Mouse (Mus musculus) cerebellum, postnatal 25 days (tissue): ENCODE measurements around the gene Zer1.

Experiments
- DNase-seq, 2 experiments: peaks; one replicate each; pipeline ENCODE4 v3.0.0; 2021; ENCODE audit warnings: mixed read lengths in 2 of 2

Gene Zer1

GRCm38 (mm10) chr2:30123729-30124471, 485 bp downstream of the Zer1 start:
- peak in 1 of 2 experiments; percentile 52 for DNase-seq

- no peak for DNase-seq
Measured at GRCm38 (mm10) chr2:30122766-30123165, 1.6 kb downstream of the Zer1 start.

GRCm38 (mm10) chr2:30120269-30120668, 4.1 kb downstream of the Zer1 start:
- DNase-seq: no peak

DNA sequence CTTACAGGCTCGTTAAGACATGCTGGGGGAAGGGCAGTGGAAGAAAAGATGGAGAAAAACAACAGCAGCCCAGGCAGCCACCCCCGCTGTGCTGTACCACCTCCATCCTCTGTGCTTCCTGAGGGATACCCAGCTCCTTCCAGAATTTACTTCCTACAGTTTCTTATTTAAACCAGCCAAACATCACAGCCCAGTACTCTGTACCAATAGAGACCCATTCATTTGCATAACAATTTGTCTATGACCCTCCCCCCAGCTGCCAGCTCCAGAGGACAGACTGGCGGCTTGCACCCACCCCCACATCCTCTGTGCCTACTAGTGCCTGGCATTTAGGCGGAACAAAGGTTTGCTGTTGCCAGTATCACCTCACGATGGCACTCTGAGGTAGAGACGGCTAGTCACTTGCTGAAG, 4.7 kb downstream of the Zer1 start:
- peak in 1 of 2 experiments; percentile 47 for DNase-seq

DNA sequence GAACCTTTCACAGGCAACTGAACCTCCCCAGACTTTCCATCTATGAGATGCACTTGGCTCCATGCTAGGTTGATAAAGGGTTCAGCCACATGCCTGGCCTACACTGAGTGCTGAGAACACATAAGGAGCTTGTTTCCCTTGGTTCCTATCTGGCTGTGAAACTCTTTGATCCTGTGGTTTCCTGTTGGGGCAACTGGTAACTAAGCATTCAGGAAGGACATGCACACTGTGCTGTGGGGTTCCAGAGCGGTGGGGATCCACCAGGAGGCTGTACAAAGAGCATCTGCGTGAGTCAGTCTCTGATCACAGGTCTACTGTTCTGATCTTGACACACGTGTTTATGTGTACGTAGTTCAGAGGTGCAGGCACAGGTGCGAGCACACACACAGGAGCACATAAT, 11.8 kb downstream of the Zer1 start:
- no peak for DNase-seq

DNA sequence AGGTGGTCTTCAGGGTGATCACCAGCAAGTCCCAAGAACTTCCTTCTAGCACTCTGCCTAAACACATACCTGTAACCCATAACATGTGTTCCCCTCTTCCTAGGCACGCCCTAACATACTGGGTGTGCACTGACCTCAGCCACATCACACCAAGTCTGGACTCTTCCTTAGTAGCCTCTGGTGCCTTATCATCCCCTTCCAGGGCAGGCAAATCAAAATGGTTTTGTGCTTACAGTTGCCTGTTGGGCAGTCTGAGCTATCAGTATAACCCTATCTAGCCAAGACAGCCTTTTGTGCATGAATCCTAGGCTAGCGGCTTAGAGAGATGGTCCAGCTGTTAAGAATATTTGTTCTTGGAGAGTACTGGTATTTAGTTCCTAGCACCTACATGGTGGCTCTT, 12.9 kb downstream of the Zer1 start:
- DNase-seq: no peak

DNA sequence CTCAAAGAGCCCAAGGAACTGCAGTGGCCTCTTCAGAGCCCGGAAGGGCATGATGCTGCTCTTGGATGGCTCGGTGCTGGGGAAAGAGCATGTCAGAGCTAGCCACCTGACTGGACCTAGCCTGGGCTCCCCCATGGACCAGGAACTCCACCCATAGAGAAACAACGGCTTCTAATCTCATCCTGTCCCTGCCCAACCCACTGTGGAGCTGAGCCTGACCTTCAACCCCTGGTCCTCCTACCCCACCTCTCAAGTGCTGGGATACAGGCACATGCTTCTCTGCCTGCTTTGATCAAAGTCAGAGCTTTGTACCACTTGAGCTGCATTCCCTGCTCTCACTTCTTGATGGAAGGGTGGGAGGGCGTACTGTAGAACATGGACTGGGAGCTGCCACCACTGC, 16.1 kb downstream of the Zer1 start:
- DNase-seq: no peak

- no peak for DNase-seq
Measured at GRCm38 (mm10) chr2:30107646-30108045, 16.7 kb downstream of the Zer1 start.

DNA sequence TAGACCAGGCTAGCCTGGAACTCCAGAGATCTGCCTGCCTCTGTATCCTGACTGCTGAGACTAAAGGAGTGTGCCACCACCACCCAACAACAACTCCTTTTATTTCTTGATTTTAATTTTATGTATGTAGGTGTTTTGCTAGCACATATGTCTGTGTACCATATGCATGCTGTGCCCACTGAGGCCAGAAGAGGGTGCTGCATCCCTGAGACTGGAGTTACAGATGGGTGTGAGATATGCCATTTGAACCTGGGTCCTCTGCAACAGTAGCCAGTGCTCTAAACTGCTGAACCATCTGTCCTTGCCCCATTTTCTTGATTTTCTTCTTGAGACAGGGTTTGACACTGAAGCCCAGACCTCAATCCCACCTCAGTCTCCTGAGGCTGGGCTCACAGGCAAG, 18.0 kb downstream of the Zer1 start:
- peak; percentile 71 to 77 for DNase-seq

DNA sequence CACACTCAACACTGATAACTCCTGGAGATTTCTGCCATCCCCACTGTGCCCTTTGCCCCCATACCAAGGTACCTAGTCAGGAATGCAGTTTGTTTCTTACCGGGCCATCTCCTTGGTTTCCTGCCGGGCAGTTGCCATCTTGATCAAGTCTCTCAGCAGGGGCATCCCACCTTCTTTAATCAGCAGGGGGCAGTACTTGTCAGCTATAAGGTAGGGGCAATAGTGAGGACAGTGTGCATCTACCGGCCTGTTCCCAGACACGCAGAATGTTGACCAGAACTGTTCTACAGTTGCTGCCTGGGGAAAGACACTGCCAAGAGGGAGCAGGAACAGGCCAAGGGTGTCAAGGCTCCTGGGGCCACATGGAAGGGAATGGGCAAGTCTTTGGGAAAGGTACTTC, 24.2 kb downstream of the Zer1 start:
- no peak for DNase-seq

DNA sequence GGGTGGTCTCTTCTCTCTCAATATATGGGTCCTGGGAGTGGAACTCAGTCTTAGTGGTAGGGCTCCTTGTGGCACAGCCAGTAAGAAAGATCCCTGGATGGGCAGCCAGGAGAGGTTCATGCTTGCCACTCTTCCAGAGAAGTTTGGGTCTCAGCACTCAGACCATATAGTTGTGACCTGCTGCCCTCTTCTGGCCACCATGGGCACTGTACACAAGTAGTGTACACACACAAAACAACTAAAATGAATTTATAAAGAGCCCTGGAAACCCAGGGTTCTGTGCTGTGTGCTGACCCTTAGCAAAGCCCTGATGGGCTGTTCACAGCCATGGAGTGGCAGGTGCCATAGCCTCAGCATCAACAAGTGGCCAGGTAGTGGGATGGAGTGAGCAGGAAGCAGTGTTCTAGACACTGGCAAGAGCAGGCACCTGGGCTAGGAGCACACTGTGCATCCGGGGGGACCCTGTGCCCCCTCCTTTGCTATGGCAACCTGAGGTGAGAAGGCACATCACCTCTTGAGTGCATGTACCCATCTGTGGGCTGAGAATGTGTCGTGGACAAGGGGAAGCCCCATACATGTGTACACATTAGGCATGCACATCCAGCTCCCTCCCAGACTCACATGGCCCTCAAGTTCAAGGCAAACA, 28.4 kb downstream of the Zer1 start:
- peak; percentile 48 to 75 for DNase-seq

DNA sequence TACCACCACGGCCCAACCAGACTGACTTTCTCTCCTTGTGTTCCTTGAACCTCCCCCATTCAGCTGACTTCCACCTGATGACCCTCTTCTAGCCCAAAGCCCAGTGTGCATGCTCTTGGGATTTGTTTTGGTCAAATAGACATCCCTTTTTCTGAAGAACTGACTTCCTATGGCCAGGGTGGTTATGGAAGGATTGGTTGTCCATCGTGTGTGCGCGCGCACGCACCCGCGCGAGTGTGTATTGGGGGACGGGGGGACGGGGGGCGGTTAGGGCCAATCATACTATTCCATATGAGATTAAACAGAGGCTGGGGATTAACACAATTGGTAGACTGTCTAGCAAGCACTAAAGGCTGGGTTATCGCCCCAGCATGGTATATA, 30.2 kb downstream of the Zer1 start:
- no peak for DNase-seq

GRCm38 (mm10) chr2:30093471-30094207, 30.7 kb downstream of the Zer1 start, which contains the start of gene Zdhhc12:
Gene Zdhhc12 (minus strand): TSS chr2:30093648.
- DNase-seq: peak; percentile 92 to 95

DNA sequence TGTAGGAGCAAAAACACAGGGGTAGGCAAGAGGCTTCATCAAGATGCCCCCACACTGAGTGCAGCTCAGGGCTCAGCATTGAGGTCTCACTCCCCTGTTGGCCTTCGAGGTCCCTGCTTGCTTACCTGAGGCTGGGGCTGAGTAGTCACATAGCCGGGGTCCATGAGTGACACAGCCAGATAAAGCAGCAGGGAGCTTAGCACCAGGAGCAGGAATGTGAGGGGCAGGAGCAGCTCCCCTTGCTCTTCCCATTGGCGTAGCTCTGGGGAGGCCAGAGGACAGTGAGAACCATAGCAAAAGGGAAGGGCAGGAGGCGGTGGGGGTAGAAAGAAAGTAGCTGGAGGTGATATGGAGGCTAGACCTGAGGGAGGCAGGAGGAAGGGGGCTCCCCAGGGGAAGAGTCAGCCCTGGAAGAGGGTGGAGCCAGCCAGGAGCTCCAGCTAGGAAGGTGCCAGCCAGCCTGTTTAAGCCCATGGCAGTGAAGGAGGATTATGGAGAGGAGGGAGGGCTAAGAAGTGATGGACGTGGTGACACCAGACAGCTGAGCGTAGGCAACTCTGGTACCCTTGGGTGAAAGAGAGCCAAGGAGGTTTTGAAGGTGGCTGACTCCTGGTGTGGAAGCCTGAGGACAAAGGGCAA, 32.0 kb downstream of the Zer1 start:
- DNase-seq: no peak

GRCm38 (mm10) chr2:30091521-30091920, 32.9 kb downstream of the Zer1 start:
- no peak for DNase-seq

DNA sequence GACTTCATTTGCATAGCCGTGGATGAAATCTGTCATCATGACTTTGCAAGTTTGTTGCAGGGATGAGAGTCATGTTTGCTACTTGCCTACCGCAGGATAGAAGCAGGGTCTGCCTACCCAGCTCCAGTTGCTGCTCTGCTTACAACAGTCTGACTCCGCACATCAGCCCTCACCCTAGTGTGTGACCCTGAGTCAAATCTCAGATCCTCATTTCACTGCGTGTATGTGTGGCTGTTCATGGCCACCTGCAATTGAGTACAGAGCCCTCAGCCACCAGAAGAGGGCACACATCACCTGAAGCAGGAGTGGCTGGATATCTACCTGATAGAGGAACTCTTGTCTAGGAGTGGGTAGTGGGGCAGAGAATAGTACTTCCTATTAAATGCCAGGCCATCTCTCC, 37.1 kb downstream of the Zer1 start:
- DNase-seq: no peak

GRCm38 (mm10) chr2:30084632-30085031, 39.8 kb downstream of the Zer1 start:
- no peak for DNase-seq

DNA sequence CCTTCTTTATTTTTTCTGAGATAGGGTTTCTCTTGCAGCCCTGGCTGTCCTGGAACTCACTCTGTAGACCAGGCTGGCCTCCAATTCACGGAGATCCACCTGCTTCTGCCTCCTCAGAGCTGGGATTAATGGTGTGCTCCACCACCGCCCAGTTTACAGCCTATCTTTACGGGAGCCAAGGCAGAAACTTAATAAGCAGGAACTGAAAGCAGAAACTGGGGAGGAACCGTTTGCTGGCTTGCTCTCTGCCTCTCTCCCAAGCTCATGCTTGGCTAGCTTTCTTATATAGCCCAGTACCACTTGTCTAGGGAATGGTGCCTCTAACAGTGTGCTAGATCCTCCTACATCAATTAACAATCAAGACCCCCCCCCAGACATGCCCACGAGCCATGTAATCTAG, 40.3 kb downstream of the Zer1 start:
- no peak for DNase-seq

GRCm38 (mm10) chr2:30080181-30080800, 44.1 kb downstream of the Zer1 start:
- DNase-seq: no peak

DNA sequence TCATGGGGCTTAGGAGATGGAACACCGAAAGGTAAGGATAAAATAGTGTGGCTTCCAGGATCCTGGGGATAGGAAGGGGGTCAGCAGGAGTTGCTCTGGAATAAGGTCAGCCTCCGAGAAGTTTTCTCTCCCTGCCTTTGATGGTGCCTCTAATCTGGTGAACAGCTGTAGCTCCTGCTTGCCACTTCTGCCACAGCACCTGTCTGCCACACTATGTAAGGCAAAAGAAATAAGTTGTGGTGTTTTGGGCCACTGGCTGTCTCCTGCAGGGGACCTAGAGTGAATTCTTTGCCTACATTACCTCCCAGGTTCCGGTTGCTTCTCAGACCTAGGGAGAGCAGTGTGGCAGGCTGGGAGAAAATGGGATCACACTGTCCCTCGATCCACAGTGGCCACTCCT, 45.6 kb downstream of the Zer1 start:
- DNase-seq: no peak

GRCm38 (mm10) chr2:30078349-30078712, 46.1 kb downstream of the Zer1 start:
- no peak for DNase-seq

DNA sequence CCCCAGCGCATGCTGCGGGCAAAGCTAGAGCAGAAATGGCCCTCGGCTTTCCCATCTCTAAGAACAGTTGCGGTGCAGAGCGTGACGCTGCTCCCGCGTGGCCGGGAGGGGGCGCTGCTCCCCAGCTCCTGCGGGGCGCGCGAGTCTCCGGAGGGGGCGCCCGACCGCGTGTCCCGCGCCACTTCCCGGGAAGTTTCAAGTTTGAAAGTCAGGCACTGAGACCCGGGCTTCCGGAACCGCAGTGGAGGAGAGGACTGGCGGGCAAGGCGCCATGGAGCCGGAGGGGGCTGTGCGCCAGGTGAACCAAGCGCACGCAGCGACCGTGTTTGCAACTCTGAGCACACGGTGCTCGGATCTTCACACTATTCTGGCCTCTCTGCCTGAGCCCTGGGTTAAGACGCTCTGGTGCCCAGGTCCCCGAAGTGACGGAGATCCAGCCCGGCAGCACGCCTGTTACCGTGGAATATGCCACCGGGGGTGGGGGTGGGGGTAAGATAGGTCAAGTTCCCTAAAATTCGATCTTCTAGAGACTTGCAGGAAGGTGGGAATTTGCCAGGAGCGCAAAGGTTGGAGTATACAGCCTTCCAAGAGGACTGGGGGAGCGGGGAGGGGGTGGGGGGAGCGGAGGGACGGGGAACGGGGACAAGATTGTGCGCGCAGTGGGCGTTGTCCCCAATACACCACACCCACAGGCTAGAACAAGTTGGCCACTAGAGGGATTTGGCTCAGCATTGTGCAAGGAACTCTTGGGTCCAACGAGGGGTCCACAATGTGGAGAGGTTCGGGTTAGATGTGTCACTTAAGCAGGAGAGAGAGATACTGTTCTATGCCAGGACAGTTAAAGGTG, 46.7 kb downstream of the Zer1 start, which contains the start of gene Pkn3:
Gene Pkn3, plus strand, starts transcription at position 183 of the 847 bp plus-strand sequence.
- DNase-seq: peak; percentile 85 to 90
